Mouse (Mus musculus) ES-E14 (cell line): ENCODE results near the gene Aldh3b3. TPM values are rescaled to one million over a fixed set of nuclear protein-coding genes. Genes with fewer than 3 reads are reported as not detected.

ENCODE experiments used
- DNase-seq: peaks from one replicate; pipeline ENCODE4 v3.0.0-alpha.2; 2013; ENCODE audit warnings: low read depth, low spot score
- H3K27ac ChIP-seq: 2 replicates; pipeline ENCODE4 v1.5.1; 2012; ENCODE audit warnings: low read depth, mild to moderate bottlenecking, low read length, moderate library complexity, mixed read lengths; ENCODE audit not compliant: poor library complexity, insufficient read depth, severe bottlenecking
- H3K36me3 ChIP-seq: 2 replicates; pipeline ENCODE4 v1.6.1; 2012; ENCODE audit warnings: mild to moderate bottlenecking, low read length, moderate library complexity, mixed read lengths; ENCODE audit not compliant: control insufficient read depth, poor library complexity, insufficient read depth, severe bottlenecking
- H3K4me1 ChIP-seq, 2 experiments: fragments of 150-350 bp in 1 of 2; sonication (generic) in 1 of 2; 2 replicates each; pipeline ENCODE4 v1.6.1; 2012; ENCODE audit warnings: low read length in 2 of 2, mild to moderate bottlenecking in 1 of 2, mixed read lengths in 1 of 2; ENCODE audit not compliant: control insufficient read depth in 2 of 2, insufficient read depth in 2 of 2, poor library complexity in 1 of 2
- H3K4me3 ChIP-seq, 2 experiments: fragments of 150-350 bp in 1 of 2; sonication (generic) in 1 of 2; 2 replicates each; pipeline ENCODE4 v1.5.1; 2012; ENCODE audit warnings: low read length in 2 of 2, low read depth in 1 of 2, mild to moderate bottlenecking in 1 of 2, mixed read lengths in 1 of 2; ENCODE audit not compliant: insufficient read depth in 1 of 2, poor library complexity in 1 of 2, severe bottlenecking in 1 of 2
- H3K9ac ChIP-seq: 2 replicates; pipeline ENCODE4 v1.6.1; 2012; ENCODE audit warnings: low read depth, mild to moderate bottlenecking, low read length, mixed read lengths; ENCODE audit not compliant: poor library complexity, insufficient read depth, severe bottlenecking
- H3K9me3 ChIP-seq: fragments of 150-350 bp; sonication (generic); 2 replicates; pipeline ENCODE4 v1.6.1; 2012; ENCODE audit warnings: low read depth, mild to moderate bottlenecking, low read length; ENCODE audit not compliant: control insufficient read depth, insufficient read depth
- CHD2 ChIP-seq: IDR thresholded peaks from 2 replicates; pipeline ENCODE4 v1.6.1; 2014; ENCODE audit warnings: mild to moderate bottlenecking, low read depth, low read length, inconsistent platforms
- HCFC1 ChIP-seq: IDR thresholded peaks from 2 replicates; pipeline ENCODE4 v1.6.1; 2012; ENCODE audit warnings: low read length, inconsistent platforms, borderline replicate concordance; ENCODE audit not compliant: insufficient read depth
- MAFK ChIP-seq: IDR thresholded peaks from 2 replicates; pipeline ENCODE4 v1.6.1; 2014; ENCODE audit warnings: mild to moderate bottlenecking, low read depth, low read length, inconsistent platforms; ENCODE audit not compliant: insufficient read depth
- ZC3H11A ChIP-seq: IDR thresholded peaks from 2 replicates; pipeline ENCODE4 v1.6.1; 2012; ENCODE audit warnings: low read depth, mild to moderate bottlenecking, inconsistent platforms, low read length, borderline replicate concordance
- ZNF384 ChIP-seq: IDR thresholded peaks from 2 replicates; pipeline ENCODE4 v1.6.1; 2012; ENCODE audit warnings: low read depth, low read length, inconsistent platforms
- in situ Hi-C, 2 experiments: fragments of 600-800 bp; cut with MboI; formaldehyde crosslinking; loops; one replicate each; pipeline ENCODE4 v1.15.1; 2025; ENCODE audit warnings: low sequenced_read_pairs in 2 of 2, inconsistent platforms in 1 of 2; ENCODE audit not compliant: unreplicated experiment in 2 of 2
- total RNA-seq: library from RNA; depleted of rRNA; stranded (reverse); fragments of 300-350 nt; gene quantifications from 2 replicates; pipeline ENCODE4 v1.2.3, GENCODE M21; 2012

The Aldh3b3 gene
- total RNA-seq, 1 experiment = not detected

- peaks cover 0 to 5% of the 10 kb centered on the region in 2 experiments; a peak in 1 of 4 replicates for H3K4me1 ChIP-seq
- peaks cover 9% of the 10 kb centered on the region; the same call in 1 of the 2 replicates for H3K36me3 ChIP-seq
- in situ Hi-C loops = no loop called here
- DNase-seq = no peak
- no peak overlapping the region for H3K4me3 ChIP-seq
- no peak overlapping the region for H3K9ac ChIP-seq
- no peak overlapping the region for H3K27ac ChIP-seq
- TF ChIP-seq ZNF384 (no peak), ZC3H11A (no peak), CHD2 (no peak), HCFC1 (no peak), MAFK (no peak)
- no peaks in the 10 kb centered on the region for H3K9me3 ChIP-seq
Observed at GRCm38 (mm10) chr19:3914535-3914934, 43.9 kb upstream of the Aldh3b3 start.

- Histone ChIP-seq H3K4me3 (no peak overlapping the region), H3K9ac (no peak overlapping the region), H3K4me1 (0 out of 4 replicates have a peak, but pooled peaks cover 0 to 1% of the 10 kb centered on the region in 2 experiments), H3K27ac (no peak overlapping the region), H3K36me3 (no peaks in the 10 kb centered on the region; the same call in 1 of the 2 replicates), H3K9me3 (no peaks in the 10 kb centered on the region)
- no peak for TF ChIP-seq HCFC1
- no peak for TF ChIP-seq ZC3H11A
- no peak for TF ChIP-seq MAFK
- no peak for TF ChIP-seq CHD2
- TF ChIP-seq ZNF384 = no peak
- in situ Hi-C loops = no loop called here
- DNase-seq = no peak
Observed at GRCm38 (mm10) chr19:3916727-3917126, 41.7 kb upstream of the Aldh3b3 start.

- in situ Hi-C loops = no loop called here
- Histone ChIP-seq H3K4me3 (no peak overlapping the region), H3K4me1 (peaks cover 0 to 10% of the 10 kb centered on the region in 2 experiments; a peak in 2 of 4 replicates), H3K9ac (no peak overlapping the region), H3K9me3 (no peaks in the 10 kb centered on the region), H3K27ac (no peak overlapping the region), H3K36me3 (no peaks in the 10 kb centered on the region)
- TF ChIP-seq HCFC1 (no peak), CHD2 (no peak), ZC3H11A (no peak), MAFK (no peak), ZNF384 (no peak)
- no peak for DNase-seq
Observed at GRCm38 (mm10) chr19:3919928-3920327, 38.5 kb upstream of the Aldh3b3 start.

- H3K4me1 ChIP-seq = peaks cover 0 to 10% of the 10 kb centered on the region in 2 experiments; a peak in 2 of 4 replicates
- TF ChIP-seq MAFK (no peak), ZNF384 (no peak), ZC3H11A (no peak), HCFC1 (no peak), CHD2 (no peak)
- no peaks in the 10 kb centered on the region for H3K36me3 ChIP-seq
- no peak overlapping the region for H3K9ac ChIP-seq
- H3K27ac ChIP-seq = no peak overlapping the region
- no peaks in the 10 kb centered on the region for H3K9me3 ChIP-seq
- H3K4me3 ChIP-seq = no peak overlapping the region
- in situ Hi-C loops = no loop called here
- no peak for DNase-seq
Observed at GRCm38 (mm10) chr19:3922661-3923371, 35.6 kb upstream of the Aldh3b3 start.

GRCm38 (mm10) chr19:3923586-3923985, 34.9 kb upstream of the Aldh3b3 start:
- Histone ChIP-seq H3K4me1 (peaks cover 0 to 10% of the 10 kb centered on the region in 2 experiments; a peak in 2 of 4 replicates), H3K36me3 (no peaks in the 10 kb centered on the region), H3K9me3 (no peaks in the 10 kb centered on the region), H3K9ac (no peak overlapping the region), H3K4me3 (no peak overlapping the region), H3K27ac (no peak overlapping the region)
- in situ Hi-C loops = no loop called here
- DNase-seq = no peak
- no peak for TF ChIP-seq ZNF384
- TF ChIP-seq CHD2 = no peak
- no peak for TF ChIP-seq HCFC1
- TF ChIP-seq MAFK = no peak
- no peak for TF ChIP-seq ZC3H11A
